Mouse (Mus musculus): Measurements from ENCODE around the gene Nfyc.

DNA sequence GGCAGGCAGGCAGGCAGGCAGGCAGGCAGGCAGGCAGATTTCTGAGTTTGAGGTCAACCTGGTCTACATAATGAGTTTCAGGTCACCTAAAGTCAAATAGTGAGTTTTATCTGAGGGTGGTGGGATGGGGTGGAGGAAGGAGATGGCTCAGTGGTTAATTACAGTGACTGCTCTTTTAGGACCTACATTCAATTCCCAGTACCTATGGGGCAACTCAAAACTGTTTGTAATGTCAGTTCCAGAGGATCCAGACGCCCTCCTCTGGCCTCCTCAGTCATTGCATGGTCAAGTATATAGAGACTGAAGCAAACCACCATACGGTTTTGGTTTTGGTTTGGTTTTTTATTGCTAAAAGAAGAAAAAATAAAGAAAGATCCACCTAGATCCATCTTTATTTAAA is 29.9 kb downstream of the Nfyc start:
- TF ChIP-seq POLR2A (IDR thresholded peaks at IDR 0.05; ENCODE audit: insufficient read depth, low read depth, low read length) = no peak
- no peak for TF ChIP-seq EP300 (IDR thresholded peaks at IDR 0.05; ENCODE audit: insufficient read depth, low read depth, low read length)

Measured in heart, adult 2 months (tissue).